In the genomic region with DNA sequence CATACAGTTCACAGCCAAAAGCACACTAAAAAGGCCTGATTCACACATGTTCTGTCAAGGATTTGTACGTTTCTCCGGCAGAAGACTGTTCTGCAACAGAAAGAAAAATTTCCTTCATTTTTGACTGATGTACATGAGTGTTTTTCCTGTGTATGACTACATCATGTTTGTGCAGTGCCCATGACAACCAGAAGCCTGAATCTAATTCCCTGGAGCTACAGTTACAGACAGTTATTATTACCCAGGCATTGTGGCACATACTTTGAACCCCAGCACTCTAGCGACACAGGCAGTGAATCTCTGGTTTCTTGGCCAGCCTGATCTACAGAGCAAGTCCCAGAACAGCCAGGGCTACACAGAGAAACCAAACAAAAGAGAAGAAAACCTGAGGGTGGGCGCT, we compare ENCODE assay signal across 36 mouse cellular contexts. TPM values are rescaled to one million over a fixed set of nuclear protein-coding genes. Genes with fewer than 3 reads are reported as not detected.
A peak's percentile ranks its signal among the peaks of the same experiment; 100 is the strongest.
DNase-seq lines count a peak whose midpoint lies in the region; ATAC-seq and TF ChIP-seq lines count a peak whose summit lies in the region.
"Had no signal": no experiment of that assay in that cellular context is flagged by ENCODE, and none has a peak within 500 bp of the region (broad histone marks: within the 10 kb centered on the region; RNA-seq: fewer than 3 reads in every experiment).

No protein-coding gene starts in this region.

- peak overlapping the region; percentile 79 for H3K27ac ChIP-seq in thymus, adult 2 months (ENCODE audit: control insufficient read depth, insufficient read depth, low read length)
- peak overlapping the region; percentile 61 for H3K27ac ChIP-seq in bone marrow macrophage, adult 2 months (ENCODE audit: insufficient read depth, low read depth, low read length)
- H3K27ac ChIP-seq: embryonic facial prominence, embryonic 10.5 days; embryonic facial prominence, embryonic 15.5 days; forebrain, embryonic 12.5 days; hindbrain, embryonic 12.5 days; hindbrain, postnatal 0 days; intestine, embryonic 15.5 days; layer of hippocampus, adult 2 months; limb, embryonic 10.5 days; limb, embryonic 15.5 days; liver, embryonic 14.5 days; neural tube, embryonic 15.5 days; stomach, postnatal 0 days had no signal

- no peak overlapping the region for H3K4me3 ChIP-seq in thymus, adult 2 months (ENCODE audit: control insufficient read depth, insufficient read depth, low read length)
- peak overlapping the region; percentile 79; the same call in 1 of the 2 replicates for H3K4me3 ChIP-seq in bone marrow macrophage, adult 2 months (ENCODE audit: insufficient read depth, low read length)
- H3K4me3 ChIP-seq: embryonic facial prominence, embryonic 10.5 days; embryonic facial prominence, embryonic 15.5 days; forebrain, embryonic 12.5 days; hindbrain, embryonic 12.5 days; intestine, embryonic 15.5 days; layer of hippocampus, adult 2 months; limb, embryonic 10.5 days; limb, embryonic 15.5 days; neural tube, embryonic 15.5 days had no signal

- TF ChIP-seq POLR2A in thymus, adult 2 months (IDR thresholded peaks at IDR 0.05; ENCODE audit: control insufficient read depth, extremely low read depth, insufficient read depth, low read length, poor library complexity): no peak
- no peak for TF ChIP-seq POLR2A in bone marrow macrophage, adult 2 months (IDR thresholded peaks at IDR 0.05; ENCODE audit: borderline replicate concordance, low read depth, low read length)

- H3K4me1 ChIP-seq in thymus, adult 2 months (replicated peaks; ENCODE audit: control insufficient read depth, insufficient read depth, low read length): peaks cover 18% of the 10 kb centered on the region
- peaks cover 37% of the 10 kb centered on the region for H3K4me1 ChIP-seq in bone marrow macrophage, adult 2 months (ENCODE audit: control insufficient read depth, insufficient read depth, low read length)
- H3K4me1 ChIP-seq: embryonic facial prominence, embryonic 10.5 days; embryonic facial prominence, embryonic 15.5 days; forebrain, embryonic 12.5 days; hindbrain, embryonic 12.5 days; intestine, embryonic 15.5 days; limb, embryonic 10.5 days; limb, embryonic 15.5 days; neural tube, embryonic 15.5 days had no signal

- WGBS in thymus, adult 2 months: 85% methylated on average over 4 of the region's 4 CpGs

- no peak for ATAC-seq in CD4-positive, CD25-positive, alpha-beta regulatory T cell, adult 4 months
- ATAC-seq: hindbrain, postnatal 0 days; intestine, embryonic 15.5 days had no signal

- DNase-seq in CD4-positive, CD25-positive, alpha-beta regulatory T cell, adult 2 months (ENCODE audit: low read depth, low spot score): peak; percentile 48
- DNase-seq in thymus, adult 2 months: no peak
- no peak for DNase-seq in thymus, adult 18-20 months
- no peak for DNase-seq in urinary bladder, postnatal 10 days (ENCODE audit: low spot score)
- DNase-seq in adrenal gland, adult 18-20 months (ENCODE audit: low spot score in 2 of 2): no peak
- DNase-seq: adrenal gland, adult 2 months; adrenal gland, postnatal 36 days; cerebellum, adult 8-10 months; cerebellum, postnatal 25 days; gastrocnemius, postnatal 25 days; kidney, adult 2 months; kidney, postnatal 36 days; midbrain, embryonic 14.5 days; retina, postnatal 1 day; right cerebral cortex, postnatal 14 days had no signal

- no peak for TF ChIP-seq CTCF in thymus, adult 2 months (IDR thresholded peaks at IDR 0.05; ENCODE audit: borderline replicate concordance, control insufficient read depth, extremely low read depth, insufficient read depth, low read length, poor library complexity)
- no peak for TF ChIP-seq CTCF in bone marrow macrophage, adult 2 months (IDR thresholded peaks at IDR 0.05; ENCODE audit: low read depth, low read length)

- no peaks in the 10 kb centered on the region for H3K36me3 ChIP-seq in thymus, adult 2 months (ENCODE audit: control insufficient read depth, insufficient read depth, low read length)
- H3K36me3 ChIP-seq: embryonic facial prominence, embryonic 10.5 days; embryonic facial prominence, embryonic 15.5 days; forebrain, embryonic 12.5 days; hindbrain, embryonic 12.5 days; intestine, embryonic 15.5 days; limb, embryonic 10.5 days; limb, embryonic 15.5 days; neural tube, embryonic 15.5 days had no signal

- H3K27me3 ChIP-seq in thymus, adult 2 months (ENCODE audit: control insufficient read depth, insufficient read depth, low read length): no peaks in the 10 kb centered on the region
- H3K27me3 ChIP-seq: embryonic facial prominence, embryonic 15.5 days; forebrain, embryonic 12.5 days; hindbrain, embryonic 12.5 days; intestine, embryonic 15.5 days; limb, embryonic 15.5 days; neural tube, embryonic 15.5 days had no signal

RNA-seq across cellular contexts. Expression of a gene that starts 54.6 kb away (rescaled TPM):
- polyA plus RNA-seq in CD4-positive, CD25-positive, alpha-beta regulatory T cell, adult 4 months (2017; shearing (Covaris generic)): under 1 TPM; 0.44 to 0.51 TPM
- 0.09 TPM in 1 of 2 replicates, not detected in the other for polyA plus RNA-seq in thymus, adult 2 months (2012; rRNA removed)
- 4.6 TPM in 2 replicates for polyA plus RNA-seq in bone marrow macrophage, adult 2 months (2012; ENCODE audit: insufficient read depth, insufficient read length, missing spikeins)
- not detected for total RNA-seq in adrenal gland, adult 18-20 months (2021)
- total RNA-seq: adrenal gland, postnatal 36 days; G1E; gastrocnemius, postnatal 25 days; heart, adult 18-20 months; heart, postnatal 36 days; layer of hippocampus, adult 2 months; layer of hippocampus, postnatal 25 days; left cerebral cortex, postnatal 10 days; megakaryocyte-erythroid progenitor cell, adult 5-6 weeks; monocyte, adult 5-6 weeks had no signal
- polyA plus RNA-seq: adrenal gland, adult 2 months; G1E; kidney, adult 2 months had no signal
